8 mouse cellular contexts compared by ENCODE assay signal in the genomic region with DNA sequence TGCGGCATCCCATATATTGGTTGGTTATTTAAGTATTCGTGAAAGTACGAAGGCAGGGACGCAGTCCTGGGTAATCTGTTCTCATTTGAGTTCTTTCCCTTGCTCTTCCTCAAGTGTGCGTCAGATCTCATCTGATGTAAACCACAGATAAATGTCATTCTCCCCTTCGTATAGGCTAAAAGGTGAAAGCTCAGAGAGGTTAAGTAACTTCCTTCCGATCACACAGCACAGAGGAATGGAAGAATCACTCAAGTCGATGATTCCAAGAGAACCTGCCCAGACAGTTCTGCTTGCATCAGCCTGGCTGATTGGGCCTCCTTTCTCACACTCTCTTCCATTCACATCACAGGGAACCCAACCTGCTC.
"Had no signal": no experiment of that assay in that cellular context is flagged by ENCODE, and none has a peak within 500 bp of the region (broad histone marks: within the 10 kb centered on the region; RNA-seq: fewer than 3 reads in every experiment).

No protein-coding gene starts in this region.

- H3K27ac ChIP-seq: limb, embryonic 12.5 days; liver, embryonic 14.5 days; midbrain, embryonic 13.5 days; neural tube, embryonic 12.5 days had no signal

- H3K4me3 ChIP-seq: limb, embryonic 12.5 days; midbrain, embryonic 13.5 days; neural tube, embryonic 12.5 days had no signal

- DNase-seq: kidney, adult 18-20 months; liver; lung, adult 18-20 months; thymus, postnatal 36 days had no signal

- H3K27me3 ChIP-seq: limb, embryonic 12.5 days; midbrain, embryonic 13.5 days; neural tube, embryonic 12.5 days had no signal
